Mouse (Mus musculus): ENCODE measurements around the gene Dnase2b. TPM values are rescaled to one million over a fixed set of nuclear protein-coding genes. Genes with fewer than 3 reads are reported as not detected.

The Dnase2b gene
- not detected in 2 replicates for polyA plus RNA-seq (2016; fragmentation: Nextera tagmentation; extraction: Ambion mirVana)

DNA sequence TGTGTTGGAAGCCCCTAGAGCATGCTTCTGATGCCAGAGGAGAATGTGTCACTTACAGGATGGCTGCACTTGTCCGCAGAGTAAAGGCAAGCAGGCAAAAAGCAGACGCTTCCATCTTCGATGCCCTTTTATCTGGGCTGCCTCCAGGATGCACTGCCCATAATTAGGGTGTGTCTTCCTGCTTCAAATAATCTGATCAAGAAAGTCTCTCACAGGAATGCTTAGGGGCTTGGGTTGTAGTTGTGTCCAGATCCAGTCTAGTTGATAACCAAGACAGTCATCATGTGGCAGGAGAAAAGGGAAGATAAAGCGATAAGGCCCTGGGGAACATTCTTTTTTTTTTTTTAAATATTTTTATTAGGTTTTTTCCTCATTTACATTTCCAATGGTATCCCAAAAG lies at the start of gene Dnase2b:
Dnase2b (minus strand) TSS at position 101 of the 400 bp plus-strand sequence.
- no peaks in the 10 kb centered on the region for H3K36me3 ChIP-seq (replicated peaks)
- no peaks in the 10 kb centered on the region for H3K27me3 ChIP-seq (replicated peaks; ENCODE audit: low read depth, poor library complexity, severe bottlenecking)
- no peak within 1 kb of the TSS for H3K4me3 ChIP-seq
- H3K9me3 ChIP-seq = no peaks in the 10 kb centered on the region
- WGBS = 89% methylated on average over 4 of the region's 4 CpGs
- no peak for DNase-seq (ENCODE audit: low spot score)
- H3K27ac ChIP-seq (replicated peaks) = no peak within 1 kb of the TSS
- no peaks in the 10 kb centered on the region for H3K4me1 ChIP-seq

DNA sequence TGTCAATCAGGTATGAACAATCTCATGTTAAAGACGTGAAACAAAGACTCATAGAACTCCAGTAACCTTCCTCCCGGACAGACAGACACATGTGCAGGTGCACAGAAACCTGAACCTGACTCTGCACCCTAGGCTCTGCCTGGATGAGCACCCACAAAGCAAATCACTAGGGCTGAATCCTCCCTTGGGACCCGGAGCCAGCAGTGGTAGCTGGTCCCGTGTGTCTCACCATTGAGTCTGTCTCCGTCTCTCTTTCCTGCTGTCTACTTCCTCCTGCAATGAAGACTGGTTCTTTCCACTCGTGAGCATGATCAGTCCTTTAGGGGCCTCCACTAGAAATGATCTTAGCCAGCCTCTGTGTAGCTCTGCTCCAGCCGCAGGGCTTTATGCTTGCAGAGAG lies 46.5 kb upstream of the Dnase2b start:
- no peaks in the 10 kb centered on the region for H3K4me1 ChIP-seq
- H3K4me3 ChIP-seq = no peak overlapping the region
- WGBS = 81% methylated on average over 7 of the region's 7 CpGs
- H3K36me3 ChIP-seq (replicated peaks) = no peaks in the 10 kb centered on the region
- no peak overlapping the region for H3K27ac ChIP-seq (replicated peaks)
- no peaks in the 10 kb centered on the region for H3K9me3 ChIP-seq
- H3K27me3 ChIP-seq (replicated peaks; ENCODE audit: low read depth, poor library complexity, severe bottlenecking) = no peaks in the 10 kb centered on the region
- no peak for DNase-seq (ENCODE audit: low spot score)

DNA sequence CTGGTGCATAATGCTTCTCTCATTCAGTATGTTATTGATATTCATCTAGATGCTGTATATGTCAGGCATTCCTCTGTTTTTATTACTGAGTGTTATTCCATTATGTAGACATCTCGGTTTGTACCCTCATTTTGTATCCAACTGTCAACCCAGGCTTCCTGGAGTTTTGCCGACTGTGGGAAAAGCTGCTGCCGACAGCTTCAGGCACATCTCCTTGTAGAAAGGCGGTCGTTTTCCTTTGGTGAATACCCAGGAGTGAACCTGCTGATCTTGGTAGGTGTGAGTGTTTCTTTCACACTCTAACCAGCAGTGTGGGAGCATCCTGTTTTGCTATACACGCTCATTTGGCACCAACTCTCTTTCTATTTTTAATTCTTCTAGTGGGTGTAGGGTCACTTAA lies 45.6 kb upstream of the Dnase2b start:
- Histone ChIP-seq H3K27me3 (replicated peaks; ENCODE audit: low read depth, poor library complexity, severe bottlenecking) (no peaks in the 10 kb centered on the region), H3K4me3 (no peak overlapping the region), H3K36me3 (replicated peaks) (no peaks in the 10 kb centered on the region), H3K4me1 (no peaks in the 10 kb centered on the region), H3K9me3 (no peaks in the 10 kb centered on the region), H3K27ac (replicated peaks) (no peak overlapping the region)
- no peak for DNase-seq (ENCODE audit: low spot score)
- 81% methylated on average over 6 of the region's 6 CpGs for WGBS

DNA sequence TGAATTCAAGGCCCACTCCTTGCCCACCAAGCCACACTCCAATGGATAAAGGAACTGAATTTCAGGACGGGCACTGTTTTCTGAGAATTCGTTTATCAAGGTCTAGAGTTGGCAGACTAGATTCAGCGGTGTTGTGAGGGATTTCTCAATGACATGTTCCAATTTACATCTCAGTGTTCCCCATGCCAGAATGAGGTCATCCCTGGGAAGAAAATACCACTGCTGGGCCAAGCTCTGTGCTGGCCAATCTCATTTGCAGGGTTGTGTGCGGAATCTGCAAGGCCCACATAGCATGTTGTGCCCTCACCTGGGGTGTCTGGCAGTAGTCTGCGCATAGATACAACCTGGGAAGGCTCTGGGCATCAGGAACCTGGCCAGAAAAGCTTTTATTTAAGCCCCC lies 43.9 kb upstream of the Dnase2b start:
- no peak overlapping the region for H3K27ac ChIP-seq (replicated peaks)
- DNase-seq (ENCODE audit: low spot score) = no peak
- 91% methylated on average over 5 of the region's 5 CpGs for WGBS
- no peak overlapping the region for H3K4me3 ChIP-seq
- H3K27me3 ChIP-seq (replicated peaks; ENCODE audit: low read depth, poor library complexity, severe bottlenecking) = no peaks in the 10 kb centered on the region
- H3K4me1 ChIP-seq = peaks cover 7% of the 10 kb centered on the region; the same call in 1 of the 2 replicates
- H3K36me3 ChIP-seq (replicated peaks) = no peaks in the 10 kb centered on the region
- H3K9me3 ChIP-seq = no peaks in the 10 kb centered on the region

DNA sequence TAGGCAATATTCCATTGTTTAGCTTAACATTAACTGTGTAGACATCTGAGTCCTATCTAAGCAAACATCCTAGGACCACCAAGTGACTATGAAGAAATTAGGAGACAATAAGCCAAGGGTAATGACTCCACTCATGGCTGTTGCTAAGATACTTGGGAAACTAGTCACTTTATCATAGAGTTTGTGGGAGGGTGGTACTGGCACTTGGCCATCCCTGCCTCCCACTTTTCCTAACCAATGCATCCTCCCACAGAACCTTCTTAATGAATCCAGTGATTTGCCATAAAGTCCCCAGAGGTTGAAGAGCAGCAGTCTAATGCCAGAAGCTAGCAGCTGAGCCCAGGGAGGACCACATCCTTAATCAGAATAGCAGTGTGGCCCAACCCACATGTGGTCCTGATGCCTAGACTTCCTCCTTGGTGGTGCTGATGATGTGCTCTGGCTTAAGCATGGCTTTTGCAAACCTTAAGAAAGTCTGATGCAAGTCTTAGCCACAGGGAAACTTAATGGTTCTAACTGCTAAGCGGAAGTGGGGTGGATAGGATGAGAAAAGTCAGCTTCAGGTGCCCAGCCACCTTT lies 42.8 kb upstream of the Dnase2b start:
- no peaks in the 10 kb centered on the region for H3K36me3 ChIP-seq (replicated peaks)
- H3K4me3 ChIP-seq = no peak overlapping the region
- 83% methylated on average over 1 of the region's 1 CpGs for WGBS
- H3K27me3 ChIP-seq (replicated peaks; ENCODE audit: low read depth, poor library complexity, severe bottlenecking) = no peaks in the 10 kb centered on the region
- no peak for DNase-seq (ENCODE audit: low spot score)
- no peak overlapping the region for H3K27ac ChIP-seq (replicated peaks)
- peaks cover 7% of the 10 kb centered on the region; the same call in 1 of the 2 replicates for H3K4me1 ChIP-seq
- no peaks in the 10 kb centered on the region for H3K9me3 ChIP-seq

DNA sequence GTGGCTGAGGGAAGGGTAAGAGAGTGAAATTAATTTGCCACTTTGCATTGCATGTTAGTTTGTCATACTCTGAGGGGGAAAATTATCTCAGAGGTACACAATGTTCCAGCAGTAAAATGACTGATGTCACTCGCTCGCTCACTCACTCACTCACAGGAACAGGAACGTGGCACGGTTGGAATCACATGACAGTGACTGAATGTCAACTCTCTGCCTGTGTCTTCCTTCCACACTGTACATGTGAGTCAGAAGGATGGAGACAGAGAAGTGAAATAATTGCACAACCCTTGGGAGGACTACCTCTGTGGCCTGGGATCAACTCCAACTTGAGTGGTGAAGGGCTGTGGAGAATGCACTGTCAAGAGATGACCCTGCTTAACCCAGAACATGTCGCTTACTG lies 42.0 kb upstream of the Dnase2b start:
- Histone ChIP-seq H3K27me3 (replicated peaks; ENCODE audit: low read depth, poor library complexity, severe bottlenecking) (no peaks in the 10 kb centered on the region), H3K36me3 (replicated peaks) (no peaks in the 10 kb centered on the region), H3K4me3 (no peak overlapping the region), H3K9me3 (no peaks in the 10 kb centered on the region), H3K27ac (replicated peaks) (no peak overlapping the region), H3K4me1 (peaks cover 7% of the 10 kb centered on the region; the same call in 1 of the 2 replicates)
- 93% methylated on average over 5 of the region's 5 CpGs for WGBS
- DNase-seq (ENCODE audit: low spot score) = no peak

DNA sequence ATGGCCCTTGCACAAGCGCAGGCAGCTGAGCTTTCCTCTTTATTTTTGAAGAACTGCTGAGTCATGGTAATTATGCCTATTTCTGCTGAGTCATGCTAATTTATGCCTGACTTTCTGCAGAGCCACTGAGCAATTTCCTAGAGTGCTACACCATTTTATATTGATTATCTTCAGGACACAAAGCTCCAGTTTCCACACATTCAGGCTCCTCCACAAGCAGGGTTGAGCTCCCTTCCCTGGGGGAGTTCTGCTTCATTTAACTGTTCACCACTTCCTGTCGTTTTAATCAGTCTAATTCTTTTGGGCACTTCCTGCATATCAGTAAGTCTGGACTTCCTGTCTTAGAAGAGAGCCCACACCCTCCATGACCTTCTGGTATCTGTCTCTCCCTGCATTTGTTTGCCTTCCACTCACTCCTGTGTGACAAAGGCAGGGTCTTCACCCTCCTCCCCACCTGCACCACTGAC lies 39.7 kb upstream of the Dnase2b start:
- Histone ChIP-seq H3K27me3 (replicated peaks; ENCODE audit: low read depth, poor library complexity, severe bottlenecking) (no peaks in the 10 kb centered on the region), H3K27ac (replicated peaks) (no peak overlapping the region), H3K4me3 (no peak overlapping the region), H3K9me3 (no peaks in the 10 kb centered on the region), H3K4me1 (peaks cover 7% of the 10 kb centered on the region; the same call in 1 of the 2 replicates), H3K36me3 (replicated peaks) (no peaks in the 10 kb centered on the region)
- no peak for DNase-seq (ENCODE audit: low spot score)
- 56% methylated on average over 2 of the region's 2 CpGs for WGBS

DNA sequence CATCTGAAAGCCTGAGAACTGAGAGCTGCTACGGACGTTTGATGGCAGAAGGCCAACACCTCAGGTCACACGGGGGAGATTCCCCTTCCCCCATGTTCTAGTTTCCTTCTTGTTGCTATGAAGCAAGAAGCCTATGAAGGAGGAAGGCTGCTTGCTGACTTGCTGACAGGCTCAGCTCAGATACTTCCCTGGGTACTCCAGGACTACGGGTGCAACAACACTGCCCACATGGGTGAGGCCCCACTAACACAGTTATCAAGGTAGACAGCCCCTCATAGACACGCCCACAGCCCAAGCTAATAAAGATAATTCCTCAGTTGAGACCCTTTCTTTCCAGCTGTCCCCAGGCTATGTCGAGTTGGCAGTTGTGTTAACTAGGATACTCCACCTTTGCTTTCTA lies 38.3 kb upstream of the Dnase2b start:
- Histone ChIP-seq H3K9me3 (no peaks in the 10 kb centered on the region), H3K4me3 (no peak overlapping the region), H3K4me1 (peaks cover 11% of the 10 kb centered on the region; the same call in 1 of the 2 replicates), H3K27me3 (replicated peaks; ENCODE audit: low read depth, poor library complexity, severe bottlenecking) (no peaks in the 10 kb centered on the region), H3K36me3 (replicated peaks) (no peaks in the 10 kb centered on the region), H3K27ac (replicated peaks) (no peak overlapping the region)
- DNase-seq (ENCODE audit: low spot score) = no peak
- WGBS = 86% methylated on average over 6 of the region's 6 CpGs

DNA sequence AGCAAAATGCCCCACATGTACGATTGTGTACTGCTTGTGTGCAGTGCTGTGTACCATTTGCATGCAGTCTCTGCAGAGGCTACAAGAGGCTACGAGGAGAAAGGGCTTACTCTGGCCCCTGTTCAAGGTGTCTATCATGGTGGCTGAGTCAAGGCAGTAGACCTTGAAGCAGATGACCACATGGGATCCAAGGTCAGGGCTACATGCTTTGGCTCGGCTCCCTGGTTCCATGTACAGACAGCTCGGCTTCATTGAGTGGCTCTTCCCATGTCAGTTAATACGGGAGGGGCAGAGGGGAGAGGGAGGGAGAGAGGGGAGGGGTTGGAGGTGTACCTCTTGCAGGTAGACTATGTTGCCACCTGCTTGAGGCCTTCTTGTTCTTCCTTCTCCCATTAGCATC lies 37.0 kb upstream of the Dnase2b start:
- H3K27ac ChIP-seq (replicated peaks) = no peak overlapping the region
- no peak overlapping the region for H3K4me3 ChIP-seq
- H3K27me3 ChIP-seq (replicated peaks; ENCODE audit: low read depth, poor library complexity, severe bottlenecking) = no peaks in the 10 kb centered on the region
- peaks cover 11% of the 10 kb centered on the region; the same call in 1 of the 2 replicates for H3K4me1 ChIP-seq
- no peaks in the 10 kb centered on the region for H3K36me3 ChIP-seq (replicated peaks)
- WGBS = 93% methylated on average over 5 of the region's 5 CpGs
- no peak for DNase-seq (ENCODE audit: low spot score)
- no peaks in the 10 kb centered on the region for H3K9me3 ChIP-seq

DNA sequence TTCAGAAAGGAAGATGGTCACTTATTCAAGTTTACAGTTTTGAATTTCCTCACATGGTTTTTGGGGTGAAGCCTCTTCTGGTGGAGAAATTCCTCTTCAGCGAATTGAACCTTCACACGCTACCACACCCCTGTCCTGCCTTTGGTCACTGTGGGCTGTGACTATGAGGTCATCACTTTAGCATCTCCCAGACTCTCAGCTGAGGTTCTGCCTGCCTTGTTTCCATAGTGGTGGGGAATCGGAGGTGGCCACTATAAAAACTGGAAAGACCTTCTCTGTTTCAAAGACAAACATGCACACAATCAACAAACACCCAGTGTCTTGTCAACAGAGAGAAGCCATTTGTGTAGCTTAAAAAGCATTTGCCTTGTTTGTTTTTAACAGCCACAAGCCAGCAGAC lies 35.8 kb upstream of the Dnase2b start, which contains the start of gene 4930503B20Rik:
4930503B20Rik (minus strand) TSS at position 101 of the 400 bp plus-strand sequence.
- H3K9me3 ChIP-seq = no peaks in the 10 kb centered on the region
- H3K27ac ChIP-seq (replicated peaks) = no peak within 1 kb of the TSS
- peaks cover 11% of the 10 kb centered on the region; the same call in 1 of the 2 replicates for H3K4me1 ChIP-seq
- no peaks in the 10 kb centered on the region for H3K27me3 ChIP-seq (replicated peaks; ENCODE audit: low read depth, poor library complexity, severe bottlenecking)
- H3K36me3 ChIP-seq (replicated peaks) = no peaks in the 10 kb centered on the region
- no peak for DNase-seq (ENCODE audit: low spot score)
- 88% methylated on average over 3 of the region's 3 CpGs for WGBS
- H3K4me3 ChIP-seq = no peak within 1 kb of the TSS

DNA sequence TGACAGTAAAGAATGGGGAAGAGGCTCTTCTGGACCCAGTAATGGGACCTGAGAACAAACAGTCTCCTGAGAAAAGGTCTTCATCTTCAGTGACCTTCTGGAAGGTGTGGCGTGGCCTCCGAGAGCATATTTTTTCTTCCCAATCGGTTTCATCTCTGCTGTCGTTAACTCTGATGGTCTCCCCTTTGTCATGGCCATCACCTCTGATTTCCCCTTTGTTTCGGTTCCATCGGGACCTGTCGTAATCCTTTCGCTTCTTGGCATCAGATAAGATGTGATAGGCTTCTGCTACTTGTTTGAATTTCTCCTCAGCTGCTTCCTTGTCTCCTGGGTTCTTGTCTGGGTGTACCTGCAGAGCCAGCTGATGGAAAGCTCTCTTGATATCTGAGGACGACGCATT lies 35.3 kb upstream of the Dnase2b start:
- no peak for DNase-seq (ENCODE audit: low spot score)
- Histone ChIP-seq H3K36me3 (replicated peaks) (no peaks in the 10 kb centered on the region), H3K27me3 (replicated peaks; ENCODE audit: low read depth, poor library complexity, severe bottlenecking) (no peaks in the 10 kb centered on the region), H3K4me3 (no peak overlapping the region), H3K27ac (replicated peaks) (no peak overlapping the region), H3K4me1 (peaks cover 11% of the 10 kb centered on the region; the same call in 1 of the 2 replicates), H3K9me3 (no peaks in the 10 kb centered on the region)
- 92% methylated on average over 10 of the region's 10 CpGs for WGBS

DNA sequence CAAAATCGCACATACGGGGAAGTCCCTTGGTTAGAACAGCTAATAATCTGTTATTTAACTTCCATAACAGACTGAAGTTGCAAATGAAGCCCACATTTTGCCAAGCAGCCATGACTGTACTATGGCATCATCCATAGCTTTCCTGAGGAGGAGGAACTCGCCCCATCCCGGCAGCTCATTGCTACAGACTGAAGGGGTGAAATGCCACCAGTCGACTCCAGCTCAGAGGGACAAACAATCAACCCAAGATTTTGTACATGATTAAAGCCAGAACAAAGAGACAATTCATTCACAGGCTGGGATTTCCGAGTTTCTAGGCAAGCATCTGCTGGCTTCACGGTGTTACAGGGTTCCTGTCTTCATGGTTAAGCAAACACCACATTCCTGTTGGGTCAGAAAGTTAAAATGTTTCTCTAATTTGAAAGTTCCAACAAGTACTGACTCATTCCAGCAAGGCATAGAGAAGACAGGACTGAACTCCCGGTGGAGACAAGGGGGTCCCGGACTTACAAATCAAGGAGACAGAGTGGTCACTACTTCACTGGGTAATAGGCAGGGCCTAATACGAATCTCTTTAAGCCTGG lies 34.0 kb upstream of the Dnase2b start:
- H3K27me3 ChIP-seq (replicated peaks; ENCODE audit: low read depth, poor library complexity, severe bottlenecking) = no peaks in the 10 kb centered on the region
- H3K4me1 ChIP-seq = 0 out of 2 replicates have a peak, but pooled peaks cover 4% of the 10 kb centered on the region
- DNase-seq (ENCODE audit: low spot score) = no peak
- H3K36me3 ChIP-seq (replicated peaks) = no peaks in the 10 kb centered on the region
- 59% methylated on average over 10 of the region's 10 CpGs for WGBS
- no peak overlapping the region for H3K4me3 ChIP-seq
- H3K9me3 ChIP-seq = no peaks in the 10 kb centered on the region
- H3K27ac ChIP-seq (replicated peaks) = no peak overlapping the region

DNA sequence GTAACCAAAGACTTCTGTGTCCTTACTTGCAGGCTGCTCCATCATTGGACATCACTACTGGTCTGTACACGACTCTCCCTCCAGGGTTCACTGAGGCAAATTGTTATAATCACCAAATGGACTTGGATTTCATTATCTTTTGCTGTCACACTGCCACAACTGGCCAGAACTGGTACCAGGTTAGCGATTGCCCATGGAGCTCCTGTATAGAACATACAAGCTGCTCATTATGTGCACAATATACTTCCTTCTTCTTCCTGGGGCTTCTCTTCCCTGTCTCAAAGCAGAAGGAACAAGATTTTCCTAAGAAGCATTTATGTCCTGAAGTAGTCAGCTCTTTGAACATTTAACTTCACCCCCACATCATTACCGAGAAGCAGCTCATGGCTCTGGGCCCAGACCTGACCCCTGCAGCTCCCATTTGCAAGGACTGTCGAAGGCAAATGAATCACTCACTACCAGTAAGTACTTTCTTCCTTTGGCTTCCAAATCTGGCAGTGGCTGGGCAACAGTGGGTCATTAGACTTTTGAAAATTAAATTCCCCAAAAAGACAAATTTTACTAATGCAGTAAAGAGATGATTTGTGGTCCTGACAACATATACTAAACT lies 26.5 kb upstream of the Dnase2b start:
- H3K36me3 ChIP-seq (replicated peaks) = no peaks in the 10 kb centered on the region
- H3K27me3 ChIP-seq (replicated peaks; ENCODE audit: low read depth, poor library complexity, severe bottlenecking) = no peaks in the 10 kb centered on the region
- H3K27ac ChIP-seq (replicated peaks) = no peak overlapping the region
- 64% methylated on average over 4 of the region's 4 CpGs for WGBS
- DNase-seq (ENCODE audit: low spot score) = no peak
- H3K4me1 ChIP-seq = no peaks in the 10 kb centered on the region; the same call in 1 of the 2 replicates
- H3K4me3 ChIP-seq = no peak overlapping the region
- H3K9me3 ChIP-seq = no peaks in the 10 kb centered on the region

Measured in embryonic facial prominence, embryonic 10.5 days (tissue).